Mouse (Mus musculus): ENCODE data around the gene Hdac9.

DNA sequence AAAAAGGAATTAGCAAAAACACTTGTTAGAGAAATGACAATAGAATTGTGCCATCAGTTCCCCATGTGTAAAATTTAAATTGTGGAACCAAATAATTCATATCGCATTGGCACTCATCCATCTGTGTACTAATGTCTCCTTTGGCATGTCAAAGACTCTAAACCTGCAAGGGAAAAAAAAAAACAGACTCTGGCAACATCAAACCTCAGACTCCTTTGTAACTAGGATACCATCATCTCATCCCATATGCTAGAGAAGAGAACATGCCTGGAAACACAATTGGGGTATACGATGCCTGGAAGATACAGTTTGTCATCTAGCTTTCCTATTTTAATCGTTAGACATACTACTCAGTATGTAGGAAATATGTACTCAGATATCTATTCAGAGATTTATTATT, 347.4 kb downstream of the Hdac9 start:
- TF ChIP-seq POLR2A (IDR thresholded peaks at IDR 0.05; ENCODE audit: borderline replicate concordance, extremely low read depth, insufficient read depth, insufficient read length, poor library complexity, severe bottlenecking) = no peak
- no peak for TF ChIP-seq CTCF (IDR thresholded peaks at IDR 0.05; ENCODE audit: borderline replicate concordance, extremely low read depth, insufficient read depth, insufficient read length)

Measured in brain, embryonic 14.5 days (tissue).